Mouse (Mus musculus): ENCODE data around the gene 6430548M08Rik. TPM values are rescaled to one million over a fixed set of nuclear protein-coding genes. Genes with fewer than 3 reads are reported as not detected.
A peak's percentile ranks its signal among the peaks of the same experiment; 100 is the strongest.

6430548M08Rik gene
- polyA plus RNA-seq, 1 experiment, result 32.6 TPM

DNA sequence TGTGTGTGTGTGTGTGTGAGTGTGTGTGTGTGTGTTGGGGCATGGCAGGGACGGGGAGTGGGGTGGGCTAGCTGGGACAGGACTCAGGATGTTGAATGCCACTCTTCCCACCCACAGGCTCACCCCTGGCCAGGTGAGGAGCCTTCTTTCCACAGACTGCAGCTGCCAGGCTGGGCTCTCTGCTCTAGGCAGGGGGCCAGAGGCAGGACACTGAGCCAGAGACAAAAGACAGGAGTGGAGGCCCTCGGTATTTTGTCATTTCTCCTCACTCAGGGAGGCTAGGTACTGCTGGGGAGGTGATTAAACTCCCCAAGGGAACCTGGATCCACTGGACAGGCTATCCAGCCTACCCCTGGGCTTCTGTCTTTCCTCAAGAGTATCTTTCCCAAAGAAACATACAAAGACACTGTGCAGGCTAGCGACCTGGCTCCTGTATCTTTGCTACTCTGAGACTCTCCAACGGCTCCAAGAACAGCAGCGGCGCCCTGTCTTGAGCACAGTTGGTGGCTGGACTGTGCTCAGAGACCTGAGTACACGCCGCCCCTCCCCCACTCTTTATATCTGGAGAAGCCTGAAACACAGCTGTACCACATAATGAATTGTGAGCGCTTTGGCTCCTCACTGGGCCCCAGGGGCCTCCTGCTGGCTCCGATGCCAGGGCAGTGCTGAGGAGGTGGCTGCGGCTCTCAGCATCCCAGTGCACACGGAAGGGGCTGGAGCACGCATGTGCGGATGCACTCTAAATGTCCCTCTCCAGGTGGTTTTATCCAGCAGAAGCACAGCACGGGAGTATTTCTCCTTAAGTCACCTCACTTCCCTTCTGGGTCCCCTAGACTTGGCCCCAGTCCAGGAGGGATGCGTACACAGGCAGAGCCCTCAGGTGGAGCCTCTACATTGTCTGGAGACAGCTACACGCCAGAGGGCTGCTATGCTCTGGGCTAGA lies 71.2 kb downstream of the 6430548M08Rik start:
- TF ChIP-seq CTCF (IDR thresholded peaks at IDR 0.05; ENCODE audit: borderline replicate concordance, extremely low read depth, insufficient read depth, insufficient read length) (no peak), POLR2A (IDR thresholded peaks at IDR 0.05; ENCODE audit: borderline replicate concordance, extremely low read depth, insufficient read depth, insufficient read length, poor library complexity, severe bottlenecking) (no peak)
- peak; percentile 81 for DNase-seq (ENCODE audit: low read depth)

GRCm38 (mm10) chr8:120186454-120186853 lies 72.5 kb downstream of the 6430548M08Rik start:
- no peak for DNase-seq (ENCODE audit: low read depth)
- TF ChIP-seq CTCF (IDR thresholded peaks at IDR 0.05; ENCODE audit: borderline replicate concordance, extremely low read depth, insufficient read depth, insufficient read length) (no peak), POLR2A (IDR thresholded peaks at IDR 0.05; ENCODE audit: borderline replicate concordance, extremely low read depth, insufficient read depth, insufficient read length, poor library complexity, severe bottlenecking) (no peak)

- DNase-seq (ENCODE audit: low read depth), result no peak
- no peak for TF ChIP-seq CTCF (IDR thresholded peaks at IDR 0.05; ENCODE audit: borderline replicate concordance, extremely low read depth, insufficient read depth, insufficient read length)
- no peak for TF ChIP-seq POLR2A (IDR thresholded peaks at IDR 0.05; ENCODE audit: borderline replicate concordance, extremely low read depth, insufficient read depth, insufficient read length, poor library complexity, severe bottlenecking)
Observed at GRCm38 (mm10) chr8:120188510-120188909, 74.6 kb downstream of the 6430548M08Rik start.

- DNase-seq (ENCODE audit: low read depth), result no peak
- TF ChIP-seq POLR2A (IDR thresholded peaks at IDR 0.05; ENCODE audit: borderline replicate concordance, extremely low read depth, insufficient read depth, insufficient read length, poor library complexity, severe bottlenecking) (no peak), CTCF (IDR thresholded peaks at IDR 0.05; ENCODE audit: borderline replicate concordance, extremely low read depth, insufficient read depth, insufficient read length) (no peak)
Observed at GRCm38 (mm10) chr8:120189440-120189839, 75.5 kb downstream of the 6430548M08Rik start.

GRCm38 (mm10) chr8:120190107-120190809 lies 76.3 kb downstream of the 6430548M08Rik start:
- TF ChIP-seq POLR2A (IDR thresholded peaks at IDR 0.05; ENCODE audit: borderline replicate concordance, extremely low read depth, insufficient read depth, insufficient read length, poor library complexity, severe bottlenecking) (no peak), CTCF (IDR thresholded peaks at IDR 0.05; ENCODE audit: borderline replicate concordance, extremely low read depth, insufficient read depth, insufficient read length) (no peak)
- DNase-seq (ENCODE audit: low read depth), result no peak

- TF ChIP-seq CTCF (IDR thresholded peaks at IDR 0.05; ENCODE audit: borderline replicate concordance, extremely low read depth, insufficient read depth, insufficient read length) (no peak), POLR2A (IDR thresholded peaks at IDR 0.05; ENCODE audit: borderline replicate concordance, extremely low read depth, insufficient read depth, insufficient read length, poor library complexity, severe bottlenecking) (no peak)
- DNase-seq (ENCODE audit: low read depth), result peak; percentile 88
Observed at GRCm38 (mm10) chr8:120190810-120191413, 77.0 kb downstream of the 6430548M08Rik start.

- DNase-seq (ENCODE audit: low read depth), result peak; percentile 57
- TF ChIP-seq CTCF (IDR thresholded peaks at IDR 0.05; ENCODE audit: borderline replicate concordance, extremely low read depth, insufficient read depth, insufficient read length), result no peak
Observed at GRCm38 (mm10) chr8:120191633-120192032, 77.7 kb downstream of the 6430548M08Rik start.

DNA sequence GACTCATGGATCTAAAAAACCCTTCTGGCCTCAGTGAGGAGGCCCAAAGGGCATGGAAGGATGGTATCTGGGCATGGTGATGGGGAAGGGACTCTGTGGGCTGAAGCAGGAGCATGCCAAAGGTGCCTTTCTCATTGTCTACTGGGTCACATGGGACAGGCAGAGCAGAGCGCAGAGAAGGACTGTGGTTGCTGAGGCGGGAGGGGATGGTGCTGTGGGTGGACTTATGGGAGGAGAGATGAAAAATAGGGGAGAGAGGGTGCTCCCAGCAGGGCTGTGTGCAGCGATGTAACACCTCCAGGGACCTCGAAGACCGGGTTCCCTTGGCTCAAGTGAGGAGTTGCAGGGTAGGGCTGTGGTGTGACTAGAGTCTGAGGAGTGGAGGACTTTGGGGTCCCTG lies 78.2 kb downstream of the 6430548M08Rik start:
- TF ChIP-seq CTCF (IDR thresholded peaks at IDR 0.05; ENCODE audit: borderline replicate concordance, extremely low read depth, insufficient read depth, insufficient read length) (no peak), POLR2A (IDR thresholded peaks at IDR 0.05; ENCODE audit: borderline replicate concordance, extremely low read depth, insufficient read depth, insufficient read length, poor library complexity, severe bottlenecking) (no peak)
- no peak for DNase-seq (ENCODE audit: low read depth)

DNA sequence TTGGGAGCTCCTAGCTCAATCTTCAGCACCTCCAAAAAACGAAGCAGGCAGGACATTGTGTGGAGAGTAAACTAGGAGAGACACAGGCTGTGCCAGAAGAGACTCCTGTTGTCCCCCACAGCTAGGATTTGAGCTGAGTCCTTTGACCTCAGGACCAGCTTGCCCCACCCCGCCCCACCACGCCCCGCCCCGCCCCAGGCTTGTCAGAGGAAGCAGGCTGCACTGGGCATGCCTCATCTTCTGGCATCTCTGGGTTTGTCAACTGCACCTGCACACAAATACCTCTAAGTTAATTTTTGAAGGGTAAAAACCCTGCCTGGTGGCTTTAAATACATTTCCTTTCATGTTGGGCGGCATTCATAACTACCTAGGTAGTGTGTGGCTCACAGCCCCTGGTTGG lies 87.4 kb downstream of the 6430548M08Rik start:
- DNase-seq (ENCODE audit: low read depth), result no peak
- no peak for TF ChIP-seq CTCF (IDR thresholded peaks at IDR 0.05; ENCODE audit: borderline replicate concordance, extremely low read depth, insufficient read depth, insufficient read length)
- TF ChIP-seq POLR2A (IDR thresholded peaks at IDR 0.05; ENCODE audit: borderline replicate concordance, extremely low read depth, insufficient read depth, insufficient read length, poor library complexity, severe bottlenecking), result no peak

GRCm38 (mm10) chr8:120202546-120202945 lies 88.6 kb downstream of the 6430548M08Rik start:
- DNase-seq (ENCODE audit: low read depth), result no peak
- TF ChIP-seq CTCF (IDR thresholded peaks at IDR 0.05; ENCODE audit: borderline replicate concordance, extremely low read depth, insufficient read depth, insufficient read length), result no peak
- no peak for TF ChIP-seq POLR2A (IDR thresholded peaks at IDR 0.05; ENCODE audit: borderline replicate concordance, extremely low read depth, insufficient read depth, insufficient read length, poor library complexity, severe bottlenecking)

DNA sequence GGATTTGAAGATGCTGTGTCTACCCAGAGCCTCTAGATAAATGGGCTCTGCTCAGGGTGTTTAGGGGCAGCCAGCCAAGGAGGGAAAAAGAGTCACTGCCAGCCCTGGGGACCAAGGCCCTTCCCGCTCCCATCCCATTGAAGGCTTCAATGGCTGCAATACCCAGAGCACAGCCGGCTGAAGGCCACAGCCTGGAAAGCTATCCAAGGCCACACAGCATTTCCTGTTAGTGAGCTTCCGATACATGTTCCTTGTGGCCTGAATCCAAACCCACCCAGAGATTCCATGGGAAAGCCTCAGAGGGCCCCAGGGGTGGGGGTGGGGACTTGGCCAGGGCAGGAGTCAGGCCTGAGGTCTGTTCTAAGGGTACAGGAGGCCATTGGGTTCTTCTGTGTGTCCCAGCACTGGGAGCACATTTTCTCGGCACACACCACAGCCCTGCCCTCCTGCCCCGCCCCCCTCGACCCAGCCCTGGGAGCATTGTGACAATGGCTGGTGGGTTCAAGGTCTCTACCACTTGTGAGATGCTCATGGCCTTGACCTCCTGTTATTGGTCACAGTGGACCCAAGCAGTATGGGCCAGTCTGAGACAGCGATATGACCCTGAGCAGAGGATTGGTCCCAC lies 90.9 kb downstream of the 6430548M08Rik start:
- TF ChIP-seq CTCF (IDR thresholded peaks at IDR 0.05; ENCODE audit: borderline replicate concordance, extremely low read depth, insufficient read depth, insufficient read length), result no peak
- no peak for TF ChIP-seq POLR2A (IDR thresholded peaks at IDR 0.05; ENCODE audit: borderline replicate concordance, extremely low read depth, insufficient read depth, insufficient read length, poor library complexity, severe bottlenecking)
- DNase-seq (ENCODE audit: low read depth), result no peak

Measured in brain, embryonic 14.5 days (tissue).